Mouse (Mus musculus): ENCODE measurements around the gene Ncoa5. TPM values are rescaled to one million over a fixed set of nuclear protein-coding genes. Genes with fewer than 3 reads are reported as not detected.

The Ncoa5 gene
- total RNA-seq, 2 experiments from 2014 or later = 35.0 to 38.5 TPM

GRCm38 (mm10) chr2:164962183-164962580 lies 72.5 kb downstream of the Ncoa5 start:
- ATAC-seq (replicated peaks; ENCODE audit: poor library complexity, severe bottlenecking) = no peak

- ATAC-seq (replicated peaks; ENCODE audit: poor library complexity, severe bottlenecking) = peak; percentile 40; the same call in 1 of the 2 replicates
Measured at GRCm38 (mm10) chr2:164961506-164962182, 73.0 kb downstream of the Ncoa5 start.

- ATAC-seq (replicated peaks; ENCODE audit: poor library complexity, severe bottlenecking) = peak; percentile 52
Measured at GRCm38 (mm10) chr2:164960716-164961441, 73.8 kb downstream of the Ncoa5 start, which contains the start of gene Slc12a5. Slc12a5 (plus strand) TSS chr2:164960802.

GRCm38 (mm10) chr2:164957548-164958315 lies 76.9 kb downstream of the Ncoa5 start:
- ATAC-seq (replicated peaks; ENCODE audit: poor library complexity, severe bottlenecking) = no peak

GRCm38 (mm10) chr2:164956195-164956594 lies 78.5 kb downstream of the Ncoa5 start:
- ATAC-seq (replicated peaks; ENCODE audit: poor library complexity, severe bottlenecking) = no peak

- no peak for ATAC-seq (replicated peaks; ENCODE audit: poor library complexity, severe bottlenecking)
Measured at GRCm38 (mm10) chr2:164955725-164956124, 78.9 kb downstream of the Ncoa5 start.

- peak; percentile 85 for ATAC-seq (replicated peaks; ENCODE audit: poor library complexity, severe bottlenecking)
Measured at GRCm38 (mm10) chr2:164953224-164953623, 81.4 kb downstream of the Ncoa5 start.

- no peak for ATAC-seq (replicated peaks; ENCODE audit: poor library complexity, severe bottlenecking)
Measured at GRCm38 (mm10) chr2:164952448-164952847, 82.2 kb downstream of the Ncoa5 start.

GRCm38 (mm10) chr2:164951745-164952144 lies 82.9 kb downstream of the Ncoa5 start:
- ATAC-seq (replicated peaks; ENCODE audit: poor library complexity, severe bottlenecking) = no peak

- ATAC-seq (replicated peaks; ENCODE audit: poor library complexity, severe bottlenecking) = no peak
Measured at GRCm38 (mm10) chr2:164950501-164950900, 84.2 kb downstream of the Ncoa5 start.

Other genes with a start within 250 kb of the Ncoa5 start
- not detected in 2 replicates for gene Snx21, start 249.0 kb downstream of the Ncoa5 start, total RNA-seq (2014; fragmentation: Nextera tagmentation)
- 0.17 and 0.77 TPM in 2 replicates for gene Snx21, start 249.0 kb downstream of the Ncoa5 start, total RNA-seq (2017)
- gene Acot8, start 230.0 kb downstream of the Ncoa5 start, total RNA-seq (2014; fragmentation: Nextera tagmentation) = 24.7 and 25.5 TPM in 2 replicates
- gene Acot8, start 230.0 kb downstream of the Ncoa5 start, total RNA-seq (2017) = 22.3 and 32.6 TPM in 2 replicates
- 2.7 and 4.1 TPM in 2 replicates for gene Zswim3, start 229.8 kb downstream of the Ncoa5 start, total RNA-seq (2014; fragmentation: Nextera tagmentation)
- 1.8 and 2.0 TPM in 2 replicates for gene Zswim3, start 229.8 kb downstream of the Ncoa5 start, total RNA-seq (2017)
- gene Zswim1, start 212.2 kb downstream of the Ncoa5 start, total RNA-seq (2014; fragmentation: Nextera tagmentation) = 5.8 and 7.0 TPM in 2 replicates
- 2.8 and 3.5 TPM in 2 replicates for gene Zswim1, start 212.2 kb downstream of the Ncoa5 start, total RNA-seq (2017)
- gene Spata25, start 206.3 kb downstream of the Ncoa5 start, total RNA-seq (2014; fragmentation: Nextera tagmentation) = not detected in 2 replicates
- not detected in 2 replicates for gene Spata25, start 206.3 kb downstream of the Ncoa5 start, total RNA-seq (2017)
- gene Ctsa, start 202.0 kb downstream of the Ncoa5 start, total RNA-seq (2014; fragmentation: Nextera tagmentation) = 89.0 and 135 TPM in 2 replicates
- gene Ctsa, start 202.0 kb downstream of the Ncoa5 start, total RNA-seq (2017) = 79.5 and 109 TPM in 2 replicates
- 6.1 and 8.7 TPM in 2 replicates for gene Neurl2, start 201.4 kb downstream of the Ncoa5 start, total RNA-seq (2014; fragmentation: Nextera tagmentation)
- 3.4 and 4.0 TPM in 2 replicates for gene Neurl2, start 201.4 kb downstream of the Ncoa5 start, total RNA-seq (2017)
- gene Pltp, start 177.2 kb downstream of the Ncoa5 start, total RNA-seq (2014; fragmentation: Nextera tagmentation) = not detected in 2 replicates
- not detected in 2 replicates for gene Pltp, start 177.2 kb downstream of the Ncoa5 start, total RNA-seq (2017)
- gene Pcif1, start 155.6 kb downstream of the Ncoa5 start, total RNA-seq (2014; fragmentation: Nextera tagmentation) = 36.7 and 50.8 TPM in 2 replicates
- gene Pcif1, start 155.6 kb downstream of the Ncoa5 start, total RNA-seq (2017) = 21.3 and 27.4 TPM in 2 replicates
- gene Zfp335, start 123.1 kb downstream of the Ncoa5 start, total RNA-seq (2014; fragmentation: Nextera tagmentation) = 11.5 and 16.3 TPM in 2 replicates
- 5.6 and 7.5 TPM in 2 replicates for gene Zfp335, start 123.1 kb downstream of the Ncoa5 start, total RNA-seq (2017)
- gene Mmp9, start 94.1 kb downstream of the Ncoa5 start, total RNA-seq (2014; fragmentation: Nextera tagmentation) = 0.95 TPM in 1 of 2 replicates, not detected in the other
- 10.0 and 10.7 TPM in 2 replicates for gene Mmp9, start 94.1 kb downstream of the Ncoa5 start, total RNA-seq (2017)
- 0.21 TPM in 1 of 2 replicates, not detected in the other for gene Slc12a5, start 74.1 kb downstream of the Ncoa5 start, total RNA-seq (2014; fragmentation: Nextera tagmentation)
- 0.43 TPM in 1 of 2 replicates, not detected in the other for gene Slc12a5, start 74.1 kb downstream of the Ncoa5 start, total RNA-seq (2017)
- gene Cd40, start 20.8 kb upstream of the Ncoa5 start, total RNA-seq (2014; fragmentation: Nextera tagmentation) = not detected in 2 replicates
- gene Cd40, start 20.8 kb upstream of the Ncoa5 start, total RNA-seq (2017) = not detected in 2 replicates
- gene 1700025C18Rik, start 55.9 kb upstream of the Ncoa5 start, total RNA-seq (2014; fragmentation: Nextera tagmentation) = not detected in 2 replicates
- not detected in 2 replicates for gene 1700025C18Rik, start 55.9 kb upstream of the Ncoa5 start, total RNA-seq (2017)
- gene Cdh22, start 200.0 kb upstream of the Ncoa5 start, total RNA-seq (2014; fragmentation: Nextera tagmentation) = not detected in 2 replicates
- not detected in 2 replicates for gene Cdh22, start 200.0 kb upstream of the Ncoa5 start, total RNA-seq (2017)

All from granulocyte monocyte progenitor cell, adult 5-6 weeks (primary cell).